Mouse (Mus musculus) retina, postnatal 7 days (tissue): ENCODE measurements at regions not wholly inside any gene's neighbourhood (a gene's known extent, or its start where the extent isn't known, plus 50 kb on each side); places are given as distances from the start of the nearest gene placed in this dataset.

ENCODE experiments used
- DNase-seq: peaks from one replicate; pipeline ENCODE4 v3.0.0-alpha.2; 2012; ENCODE audit warnings: low read depth, low spot score

DNA sequence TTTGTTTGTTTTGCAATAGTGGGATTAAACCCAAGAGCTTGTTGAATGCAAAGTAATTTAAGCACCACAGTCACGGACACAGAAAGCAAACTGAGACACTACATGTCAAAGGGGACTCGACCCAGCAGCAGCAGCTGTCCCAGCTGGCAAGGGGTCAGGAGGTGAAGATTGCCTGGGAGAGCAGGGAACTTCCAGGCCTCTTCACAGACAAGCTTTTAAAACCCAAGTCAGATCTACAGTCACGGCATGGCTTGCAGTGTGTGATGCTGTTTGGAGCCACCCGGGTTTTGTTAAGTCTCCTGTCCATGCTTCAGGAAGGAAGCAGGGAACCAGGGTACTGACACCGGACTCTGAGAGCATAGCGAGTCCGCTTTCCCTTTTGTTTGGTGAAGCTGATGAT is 125.4 kb downstream of the Cd83 start:
- no peak for DNase-seq

DNA sequence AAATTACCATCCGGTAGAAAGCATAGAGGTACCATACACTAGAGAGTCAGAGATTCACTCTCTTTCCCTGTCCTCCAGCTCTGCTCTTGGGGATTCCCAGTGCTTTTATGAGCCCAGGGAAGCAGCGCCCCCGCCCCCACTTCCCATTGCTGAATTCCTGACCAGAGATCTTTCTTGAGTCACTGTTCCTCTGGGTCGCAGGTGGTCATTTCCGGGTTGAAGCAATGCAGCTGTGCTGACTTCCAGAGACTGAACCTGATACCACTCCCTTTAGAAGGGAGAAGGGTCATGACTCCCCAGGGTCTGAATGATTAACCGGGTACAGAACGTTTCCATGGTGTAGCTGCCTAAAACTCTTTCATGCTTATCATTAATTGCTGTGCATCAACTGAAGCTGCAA is 128.9 kb downstream of the Cd83 start:
- DNase-seq, result no peak

- no peak for DNase-seq
These were observed 135.3 kb downstream of the Cd83 start for GRCm38 (mm10) chr13:43919781-43920420.

DNA sequence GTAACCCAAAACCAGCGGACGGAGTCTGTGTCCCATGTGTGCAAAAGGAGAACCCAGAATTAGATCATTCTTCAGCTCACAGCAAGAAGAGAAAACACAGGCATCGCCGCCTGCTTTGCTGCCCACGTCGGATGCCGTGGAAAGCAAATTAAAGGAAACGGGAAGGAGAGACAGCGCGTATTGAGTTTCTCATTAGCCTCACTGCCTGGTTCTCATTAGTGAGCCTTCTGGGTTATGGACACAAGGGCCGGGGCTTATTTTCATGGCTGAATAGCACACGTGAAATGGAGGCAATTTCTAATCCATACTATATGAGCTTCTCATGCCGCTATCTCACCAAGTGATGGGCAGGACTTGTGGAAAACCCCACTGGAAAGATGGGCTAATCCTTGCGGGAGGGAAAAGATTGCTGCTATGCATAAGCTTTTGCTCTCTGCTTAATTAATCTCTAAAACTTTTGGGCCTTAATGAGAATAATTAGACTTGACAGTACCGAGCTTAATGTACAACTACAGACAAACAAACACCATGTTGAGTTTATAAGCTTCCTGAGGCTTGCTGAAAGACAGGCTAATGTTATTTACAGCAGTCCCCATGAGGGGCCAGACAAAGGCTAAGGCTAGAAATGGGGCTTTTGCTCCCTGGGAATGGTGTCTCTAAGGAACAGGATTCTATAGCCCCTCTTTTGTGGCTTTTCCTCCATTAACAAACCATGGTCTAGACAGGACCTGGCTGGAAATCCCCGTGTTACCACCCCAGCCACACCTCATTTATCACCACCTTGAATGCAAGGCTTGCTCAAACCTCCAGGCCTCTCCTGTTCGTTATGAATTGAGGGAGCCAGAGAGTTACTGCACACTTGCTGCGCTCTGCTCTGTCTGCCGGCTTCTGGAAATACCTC is 145.8 kb downstream of the Cd83 start:
- no peak for DNase-seq

DNA sequence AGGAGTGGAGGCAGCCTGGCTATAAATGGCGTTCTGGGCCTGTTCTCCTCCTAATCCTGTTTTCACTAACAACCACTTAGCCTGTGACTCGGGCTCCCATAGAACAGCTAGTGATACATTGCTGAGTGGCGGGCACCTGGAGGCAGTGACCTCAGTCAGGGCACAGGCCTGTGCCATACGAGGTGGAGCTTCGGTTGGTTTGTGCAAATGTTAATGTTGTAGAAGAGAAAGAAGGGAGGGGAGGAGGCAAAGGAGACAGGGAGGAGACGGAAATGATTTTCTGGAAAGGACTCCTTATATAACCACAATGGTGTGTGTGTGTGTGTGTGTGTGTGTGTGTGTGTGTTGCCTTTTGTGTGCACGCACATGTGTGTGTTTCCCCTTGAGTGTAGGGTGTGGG is 148.4 kb downstream of the Cd83 start:
- no peak for DNase-seq

DNA sequence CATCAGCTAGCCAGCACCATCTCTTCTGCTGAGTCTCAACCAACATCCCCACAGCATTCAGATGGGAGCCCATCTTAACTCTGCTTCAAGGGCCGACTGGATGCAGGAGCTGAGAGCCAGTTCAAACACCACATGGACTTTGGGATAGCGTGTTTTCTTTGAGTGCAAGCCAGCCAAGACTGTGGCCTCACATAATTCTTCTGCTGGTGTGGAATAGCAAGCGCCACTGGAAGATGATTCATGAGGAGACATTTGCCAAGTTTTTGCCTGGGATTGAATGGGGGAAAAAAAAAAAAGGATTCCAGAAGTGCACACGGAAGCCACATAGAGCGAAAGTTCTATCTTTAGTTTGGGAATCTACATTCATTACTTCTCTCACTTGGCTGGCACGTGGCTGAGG is 150.7 kb downstream of the Cd83 start:
- no peak for DNase-seq

DNA sequence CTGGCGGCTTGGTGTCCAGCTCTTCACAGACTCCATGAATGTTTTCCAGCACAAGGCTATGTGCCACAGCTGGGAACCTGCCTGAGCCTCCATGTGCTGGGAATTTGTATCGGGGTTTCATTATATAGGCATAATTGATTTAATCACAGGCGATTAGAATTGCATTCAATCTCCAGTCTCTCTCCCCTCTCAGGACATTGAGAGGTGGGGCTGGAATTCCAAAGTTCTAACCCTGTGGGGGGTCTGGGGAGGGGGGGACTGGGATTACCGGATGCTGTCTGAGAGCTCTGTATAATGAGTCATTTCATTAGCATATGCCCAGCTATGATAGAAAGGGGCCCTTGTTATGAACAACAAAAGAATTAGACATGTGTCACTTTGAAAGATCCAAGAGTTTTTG is 151.9 kb downstream of the Cd83 start:
- DNase-seq, result no peak

DNA sequence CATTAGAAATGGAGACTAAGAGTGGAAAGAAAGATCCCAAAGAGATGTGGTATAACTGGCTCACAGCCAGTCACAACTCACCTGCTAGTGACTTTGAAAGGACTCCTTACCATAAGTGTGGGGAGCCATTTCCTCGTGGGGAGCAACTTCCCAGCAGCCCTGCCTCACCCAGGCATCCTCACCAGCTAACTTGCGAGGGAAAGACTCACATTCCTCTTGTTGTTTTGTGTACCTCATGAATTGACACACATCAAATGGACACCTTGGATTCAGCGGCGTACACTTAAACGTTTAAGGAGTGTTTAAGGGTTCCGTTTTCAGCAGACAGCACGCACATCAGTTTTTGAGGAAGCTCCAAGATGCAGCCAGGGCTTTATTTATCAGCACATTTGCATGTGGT is 154.0 kb downstream of the Cd83 start:
- no peak for DNase-seq

DNA sequence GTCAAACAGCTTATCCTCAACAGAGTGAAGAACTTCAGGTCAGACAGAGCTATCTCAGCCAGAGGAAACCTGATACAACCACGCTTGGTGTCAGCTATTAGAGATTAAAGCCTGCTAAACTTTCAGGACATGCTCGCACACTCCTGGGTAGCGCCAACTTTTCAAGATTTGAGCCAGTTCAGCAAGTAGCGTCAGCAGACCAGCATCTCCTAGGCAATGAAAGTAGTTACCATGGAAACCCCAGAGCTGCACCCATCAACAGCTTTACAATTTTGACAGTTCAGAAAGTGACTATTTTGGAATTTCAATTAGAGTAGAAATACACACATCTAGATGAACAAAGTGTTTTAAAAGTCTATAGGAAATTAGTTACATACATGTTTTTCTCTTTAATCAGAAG is 154.8 kb downstream of the Cd83 start:
- DNase-seq, result no peak

DNA sequence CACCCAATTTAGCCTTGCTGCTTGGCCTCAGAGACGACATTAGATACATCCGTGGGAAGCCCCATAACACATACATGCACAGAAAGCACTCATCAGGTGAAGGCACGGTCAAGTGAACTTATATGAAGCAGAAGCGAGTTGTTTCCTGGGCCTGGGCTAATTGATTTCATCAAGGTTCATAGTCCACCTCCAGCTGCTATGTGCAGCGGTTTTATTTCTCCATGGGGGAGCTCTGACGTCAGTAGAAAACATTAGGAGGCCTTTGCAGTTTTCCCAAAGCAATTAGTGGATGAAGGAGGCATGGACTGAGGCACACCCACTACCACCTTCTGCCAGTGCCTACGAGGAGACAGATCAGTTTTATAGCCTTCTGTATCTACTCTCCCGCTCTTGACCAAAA is 157.2 kb downstream of the Cd83 start:
- no peak for DNase-seq

DNA sequence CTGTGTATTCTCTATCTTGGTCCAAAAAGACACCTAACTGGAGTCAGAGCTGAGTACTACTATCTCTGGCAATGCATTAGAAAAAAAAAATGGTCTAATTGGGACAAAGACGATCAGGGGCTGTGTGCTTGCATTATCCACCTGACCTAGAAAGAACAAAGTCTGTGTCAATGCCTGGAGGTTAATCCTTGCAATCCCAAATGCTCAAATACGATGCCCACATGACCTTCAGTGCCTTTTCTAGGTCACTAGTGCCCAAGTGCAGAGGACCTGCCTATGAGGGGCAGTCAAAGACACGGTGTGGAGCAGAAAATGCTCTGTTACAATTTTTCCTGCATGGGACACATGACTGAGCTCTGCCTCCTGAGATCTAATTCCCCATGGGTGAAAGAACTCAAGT is 164.0 kb downstream of the Cd83 start:
- DNase-seq, result no peak

GRCm38 (mm10) chr13:43949740-43950643 is 165.4 kb downstream of the Cd83 start:
- DNase-seq, result no peak

- DNase-seq, result no peak
These were observed 167.9 kb downstream of the Cd83 start for GRCm38 (mm10) chr13:43952491-43952890.

DNA sequence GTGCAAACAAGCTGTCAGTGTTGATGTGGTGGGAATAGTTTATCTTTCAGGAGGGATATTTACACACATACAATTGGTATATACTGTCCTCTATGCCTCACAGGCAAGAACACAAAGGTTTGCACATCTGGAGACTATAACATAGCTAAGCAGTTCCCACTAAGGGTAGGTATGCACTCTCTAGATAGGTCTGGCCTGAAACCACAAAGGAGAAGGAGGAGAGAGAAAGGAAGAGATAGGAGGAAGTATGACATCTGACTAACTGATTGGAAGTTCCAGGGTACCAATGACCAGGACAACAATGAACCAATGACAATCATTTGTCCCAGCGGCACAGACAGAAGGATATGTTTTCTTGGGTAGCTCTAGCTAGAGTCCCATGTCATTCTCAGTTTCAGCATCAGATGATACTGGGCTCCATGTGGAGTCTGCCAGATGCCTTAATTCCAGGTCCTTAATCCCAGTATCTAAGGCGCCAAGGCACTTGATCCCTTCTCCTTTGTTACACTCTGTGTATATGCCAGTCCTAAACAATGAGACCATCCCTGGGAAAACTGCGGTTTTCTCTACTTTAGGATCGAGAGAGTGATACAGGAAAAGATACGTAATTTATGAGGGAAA is 168.5 kb downstream of the Cd83 start:
- no peak for DNase-seq

- DNase-seq, result no peak
These were observed 170.3 kb downstream of the Cd83 start for GRCm38 (mm10) chr13:43954714-43955393.

GRCm38 (mm10) chr13:43957046-43957445 is 172.5 kb downstream of the Cd83 start:
- no peak for DNase-seq

DNA sequence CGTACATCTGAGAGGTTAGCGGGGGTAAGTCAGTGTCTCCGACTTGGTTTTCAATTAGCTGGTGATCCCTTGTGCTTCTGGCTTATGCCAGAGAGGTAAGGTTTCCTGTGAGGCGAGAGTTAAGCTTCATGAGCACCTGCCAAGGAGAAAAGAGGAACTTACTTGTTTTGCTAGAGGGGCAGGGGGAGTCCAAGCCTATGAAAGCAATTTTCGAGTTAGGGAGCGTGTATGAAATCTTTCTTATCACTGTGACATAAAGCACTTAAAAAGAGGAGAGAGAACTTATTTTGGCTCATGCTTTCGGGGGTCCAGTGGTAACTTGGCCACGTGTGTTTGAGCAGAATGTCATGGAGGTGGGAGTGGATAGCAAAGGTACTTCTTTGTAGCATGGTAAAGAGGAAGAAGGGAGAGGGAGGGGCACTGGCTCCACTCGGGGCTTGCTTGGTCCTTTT is 174.6 kb downstream of the Cd83 start:
- DNase-seq, result no peak

- no peak for DNase-seq
These were observed 176.6 kb downstream of the Cd83 start for GRCm38 (mm10) chr13:43961047-43961690.

DNA sequence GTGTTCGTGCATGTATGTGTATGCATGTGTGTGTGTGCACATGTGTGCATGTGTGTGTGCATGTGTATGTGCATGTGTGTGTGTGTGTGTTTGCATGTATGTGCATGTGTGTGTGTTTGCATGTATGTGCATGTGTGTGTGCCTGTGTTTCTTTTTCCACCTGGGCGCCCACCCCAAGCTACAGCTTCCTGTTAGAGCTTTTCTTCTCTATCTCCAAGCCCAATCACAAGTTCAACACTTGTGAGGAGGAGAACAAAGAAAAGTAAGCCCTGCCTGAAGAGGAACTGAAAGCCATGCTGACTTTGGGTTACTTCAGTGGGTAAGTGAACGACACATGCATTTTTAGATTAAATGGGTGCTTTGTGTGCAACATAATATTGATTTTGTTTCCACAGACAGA is 177.4 kb downstream of the Cd83 start:
- DNase-seq, result no peak

DNA sequence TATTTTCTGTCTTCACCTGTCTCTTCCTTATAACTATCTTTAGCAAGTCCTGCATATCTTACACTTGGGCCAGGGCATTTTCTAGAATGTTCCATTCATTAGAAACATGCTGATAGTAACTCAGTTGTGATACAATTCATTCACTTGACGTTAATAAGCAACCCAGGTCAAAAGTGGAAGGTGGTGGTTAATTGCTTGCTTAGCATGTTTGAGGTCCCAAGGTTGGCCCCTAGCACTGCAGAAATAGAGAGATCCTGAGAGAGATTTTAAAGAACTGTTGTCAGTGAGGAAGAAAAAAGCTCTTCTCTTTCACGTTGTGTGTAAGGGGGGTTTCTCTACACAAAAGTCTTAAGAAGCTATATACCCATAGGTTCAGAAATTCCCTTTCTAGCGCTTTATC is 178.7 kb downstream of the Cd83 start:
- no peak for DNase-seq
